Mouse (Mus musculus): ENCODE measurements around the gene Ngfr. TPM values are rescaled to one million over a fixed set of nuclear protein-coding genes. Genes with fewer than 3 reads are reported as not detected.

The Ngfr gene
- not detected for polyA plus RNA-seq (2017; shearing (Covaris generic))

DNA sequence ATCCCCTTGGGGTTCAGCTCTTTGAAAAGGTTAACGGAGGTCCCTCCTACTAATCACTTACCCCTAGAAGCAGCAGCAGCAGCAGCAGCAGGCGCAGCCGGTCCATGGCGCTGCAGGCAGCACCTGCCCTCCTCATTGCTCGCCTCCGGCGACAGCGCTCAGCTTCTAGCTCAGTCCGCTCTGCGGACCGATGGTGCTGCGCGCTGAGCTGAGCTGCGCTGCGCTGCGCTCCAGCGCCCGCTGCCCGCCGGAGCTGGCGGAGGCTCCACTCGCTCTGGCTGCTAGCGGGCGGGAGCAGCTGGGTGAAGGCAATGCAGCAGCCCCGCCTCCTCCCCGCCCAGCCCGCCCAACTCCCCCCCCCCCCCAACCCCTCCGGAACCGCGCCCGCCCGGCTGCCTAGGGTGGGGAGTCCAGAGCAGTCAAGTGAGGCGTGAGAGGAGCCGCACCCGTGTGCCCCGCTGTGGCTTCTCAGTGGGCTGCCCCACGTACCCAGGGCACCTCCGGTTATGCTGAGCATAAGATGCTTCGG is at the start of gene Ngfr:
TSS of gene Ngfr (minus strand) at position 313 of the 529 bp plus-strand sequence.

Other genes starting within 250 kb of the Ngfr start
- 10 to 100 TPM; 88.8 to 95.5 TPM for gene Slc35b1, start 203.0 kb downstream of the Ngfr start, polyA plus RNA-seq (2017; shearing (Covaris generic))
- 100 to 1,000 TPM; 135 to 154 TPM for gene Spop, start 173.7 kb downstream of the Ngfr start, polyA plus RNA-seq (2017; shearing (Covaris generic))
- gene Nxph3, start 73.2 kb downstream of the Ngfr start, polyA plus RNA-seq (2017; shearing (Covaris generic)): not detected
- 10 to 100 TPM; 68.9 to 91.2 TPM for gene Phb, start 79.2 kb upstream of the Ngfr start, polyA plus RNA-seq (2017; shearing (Covaris generic))
- gene Zfp652, start 124.9 kb upstream of the Ngfr start, polyA plus RNA-seq (2017; shearing (Covaris generic)): 10 to 100 TPM; 11.5 to 15.5 TPM
- 1 to 10 TPM in 1 of 2 experiments, under 1 TPM in 1; 0.89 to 3.8 TPM for gene B130006D01Rik, start 135.9 kb upstream of the Ngfr start, polyA plus RNA-seq (2017; shearing (Covaris generic))
- not detected for gene Phospho1, start 236.8 kb upstream of the Ngfr start, polyA plus RNA-seq (2017; shearing (Covaris generic))
- gene Gngt2, start 249.5 kb upstream of the Ngfr start, polyA plus RNA-seq (2017; shearing (Covaris generic)): 10 to 100 TPM; 42.0 to 50.9 TPM

Data from activated CD4-positive, CD25-positive, alpha-beta regulatory T cell (primary cell).